Mouse (Mus musculus): ENCODE measurements at regions not wholly inside any gene's neighbourhood (a gene's known extent, or its start where the extent isn't known, plus 50 kb on each side); places are given as distances from the start of the nearest gene placed in this dataset.

GRCm38 (mm10) chr14:48330965-48331622, 114.8 kb upstream of the Tmem260 start:
- DNase-seq (ENCODE audit: low spot score in 2 of 2), result peak; percentile 24 to 27

GRCm38 (mm10) chr14:48331623-48332000, 114.3 kb upstream of the Tmem260 start:
- DNase-seq (ENCODE audit: low spot score in 2 of 2), result no peak

- no peak for DNase-seq (ENCODE audit: low spot score in 2 of 2)
Observed at GRCm38 (mm10) chr14:48332193-48332592, 113.7 kb upstream of the Tmem260 start.

- no peak for DNase-seq (ENCODE audit: low spot score in 2 of 2)
Observed at GRCm38 (mm10) chr14:48332660-48333059, 113.3 kb upstream of the Tmem260 start.

- DNase-seq (ENCODE audit: low spot score in 2 of 2), result no peak
Observed at GRCm38 (mm10) chr14:48334106-48334809, 111.7 kb upstream of the Tmem260 start.

GRCm38 (mm10) chr14:48339434-48339833, 106.5 kb upstream of the Tmem260 start:
- DNase-seq (ENCODE audit: low spot score in 2 of 2), result no peak

- DNase-seq (ENCODE audit: low spot score in 2 of 2), result no peak
Observed at GRCm38 (mm10) chr14:48342944-48343343, 103.0 kb upstream of the Tmem260 start.

- no peak for DNase-seq (ENCODE audit: low spot score in 2 of 2)
Observed at GRCm38 (mm10) chr14:48345956-48346355, 100.0 kb upstream of the Tmem260 start.

GRCm38 (mm10) chr14:48349392-48350044, 96.4 kb upstream of the Tmem260 start:
- no peak for DNase-seq (ENCODE audit: low spot score in 2 of 2)

- DNase-seq (ENCODE audit: low spot score in 2 of 2), result no peak
Observed at GRCm38 (mm10) chr14:48351652-48352051, 94.3 kb upstream of the Tmem260 start.

GRCm38 (mm10) chr14:48352825-48353224, 93.1 kb upstream of the Tmem260 start:
- no peak for DNase-seq (ENCODE audit: low spot score in 2 of 2)

GRCm38 (mm10) chr14:48354176-48354575, 91.7 kb upstream of the Tmem260 start:
- DNase-seq (ENCODE audit: low spot score in 2 of 2), result no peak

- DNase-seq (ENCODE audit: low spot score in 2 of 2), result no peak
Observed at GRCm38 (mm10) chr14:48357441-48357840, 88.5 kb upstream of the Tmem260 start.

- DNase-seq (ENCODE audit: low spot score in 2 of 2), result peak in 1 of 2 experiments; percentile 52
Observed at GRCm38 (mm10) chr14:48358487-48359159, 87.3 kb upstream of the Tmem260 start.

- no peak for DNase-seq (ENCODE audit: low spot score in 2 of 2)
Observed at GRCm38 (mm10) chr14:48361820-48362219, 84.1 kb upstream of the Tmem260 start.

- peak; percentile 56 to 77 for DNase-seq (ENCODE audit: low spot score in 2 of 2)
Observed at GRCm38 (mm10) chr14:48367006-48367405, 78.9 kb upstream of the Tmem260 start.

- no peak for DNase-seq (ENCODE audit: low spot score in 2 of 2)
Observed at GRCm38 (mm10) chr14:48370322-48370721, 75.6 kb upstream of the Tmem260 start.

- peak; percentile 53 to 62 for DNase-seq (ENCODE audit: low spot score in 2 of 2)
Observed at GRCm38 (mm10) chr14:48371766-48372165, 74.2 kb upstream of the Tmem260 start.

GRCm38 (mm10) chr14:48376112-48376511, 69.8 kb upstream of the Tmem260 start:
- no peak for DNase-seq (ENCODE audit: low spot score in 2 of 2)

All from frontal cortex, postnatal 10 days (tissue).